Mouse (Mus musculus) hindbrain, embryonic 15.5 days (tissue): ENCODE measurements around the gene Tnrc18. TPM values are rescaled to one million over a fixed set of nuclear protein-coding genes. Genes with fewer than 3 reads are reported as not detected.
"Not testable (repeated sequence)": the region's sequence is repeated elsewhere in the genome, so short reads cannot be mapped to it uniquely, and the experiment has no call there.

Experiments
- ATAC-seq: fragments of 200-750 bp; cut with Nextera tagmentation; 2 replicates; pipeline ENCODE4 v1.8.0; 2017; ENCODE audit warnings: low read depth, moderate number of reproducible peaks, moderate TSS enrichment; ENCODE audit not compliant: low FRiP score
- H3K27ac ChIP-seq: fragments of 300-500 bp; sonication (generic); replicated peaks from 2 replicates; pipeline ENCODE4 v1.5.1; 2015; ENCODE audit warnings: mild to moderate bottlenecking, inconsistent platforms
- H3K27me3 ChIP-seq: fragments of 300-500 bp; sonication (generic); 2 replicates; pipeline ENCODE4 v1.6.1; 2015; ENCODE audit warnings: control low read depth, inconsistent platforms
- H3K36me3 ChIP-seq: fragments of 300-500 bp; sonication (generic); 2 replicates; pipeline ENCODE4 v1.6.1; 2015; ENCODE audit warnings: control low read depth, inconsistent platforms
- H3K4me1 ChIP-seq: fragments of 300-500 bp; sonication (generic); replicated peaks from 2 replicates; pipeline ENCODE4 v1.6.1; 2015; ENCODE audit warnings: control low read depth, inconsistent platforms
- H3K4me2 ChIP-seq: fragments of 300-500 bp; sonication (generic); 2 replicates; pipeline ENCODE4 v1.6.1; 2015; ENCODE audit warnings: moderate library complexity, mild to moderate bottlenecking, inconsistent platforms
- H3K4me3 ChIP-seq: fragments of 300-500 bp; sonication (generic); 2 replicates; pipeline ENCODE4 v1.5.1; 2015; ENCODE audit warnings: mild to moderate bottlenecking, inconsistent platforms
- H3K9ac ChIP-seq: fragments of 300-500 bp; sonication (generic); 2 replicates; pipeline ENCODE4 v1.6.1; 2015; ENCODE audit warnings: inconsistent platforms
- H3K9me3 ChIP-seq: fragments of 300-500 bp; sonication (generic); 2 replicates; pipeline ENCODE4 v1.6.1; 2016; ENCODE audit warnings: control low read depth, inconsistent platforms
- WGBS: fragments of 180-500 bp; shearing (Covaris S2); methylation state at CpG from one replicate; pipeline ENCODE4 v1.1.7; 2015; 5-methylcytosine and 5-hydroxymethylcytosine counted together
- polyA plus RNA-seq: library from polyadenylated mRNA; unstranded; fragments of >200 nt; fragmentation: Nextera tagmentation; extraction: Ambion mirVana; gene quantifications from 2 replicates; pipeline ENCODE4 v1.2.1, GENCODE M21; 2015

The Tnrc18 gene
- polyA plus RNA-seq, 1 experiment from 2014 or later = 32.7 TPM

- 69% methylated on average over 8 of the region's 8 CpGs for WGBS
- Histone ChIP-seq H3K4me3 (no peak overlapping the region), H3K9me3 (no peaks in the 10 kb centered on the region), H3K4me2 (no peak overlapping the region), H3K4me1 (no peaks in the 10 kb centered on the region), H3K27me3 (no peaks in the 10 kb centered on the region), H3K27ac (no peak overlapping the region; the same call in 1 of the 2 replicates), H3K9ac (no peak overlapping the region), H3K36me3 (no peaks in the 10 kb centered on the region)
- no peak for ATAC-seq
Measured at GRCm38 (mm10) chr5:142841372-142842136, 24.1 kb upstream of the Tnrc18 start.

- not testable (repeated sequence) for H3K9me3 ChIP-seq, H3K36me3 ChIP-seq, H3K27ac ChIP-seq, ATAC-seq, H3K27me3 ChIP-seq, H3K4me2 ChIP-seq, H3K4me3 ChIP-seq, H3K9ac ChIP-seq, H3K4me1 ChIP-seq
- 98% methylated on average over 2 of the region's 2 CpGs for WGBS
Measured at GRCm38 (mm10) chr5:142837427-142837826, 20.0 kb upstream of the Tnrc18 start.

GRCm38 (mm10) chr5:142836891-142837290 lies 19.4 kb upstream of the Tnrc18 start:
- Histone ChIP-seq H3K9ac (no peak overlapping the region), H3K4me1 (no peaks in the 10 kb centered on the region), H3K27me3 (no peaks in the 10 kb centered on the region), H3K4me2 (no peak overlapping the region), H3K27ac (no peak overlapping the region), H3K4me3 (no peak overlapping the region), H3K9me3 (no peaks in the 10 kb centered on the region), H3K36me3 (no peaks in the 10 kb centered on the region)
- no peak for ATAC-seq
- WGBS = 82% methylated on average over 6 of the region's 6 CpGs

- H3K4me3 ChIP-seq = no peak overlapping the region
- ATAC-seq = no peak
- H3K4me2 ChIP-seq = no peak overlapping the region
- H3K9me3 ChIP-seq = no peaks in the 10 kb centered on the region
- no peaks in the 10 kb centered on the region for H3K4me1 ChIP-seq
- no peaks in the 10 kb centered on the region for H3K27me3 ChIP-seq
- H3K36me3 ChIP-seq = no peaks in the 10 kb centered on the region
- H3K9ac ChIP-seq = no peak overlapping the region
- H3K27ac ChIP-seq = no peak overlapping the region
- WGBS = 75% methylated on average over 8 of the region's 8 CpGs
Measured at GRCm38 (mm10) chr5:142833646-142834438, 16.4 kb upstream of the Tnrc18 start.

- Histone ChIP-seq H3K36me3 (no peaks in the 10 kb centered on the region), H3K4me2 (no peak overlapping the region), H3K4me3 (no peak overlapping the region), H3K27ac (no peak overlapping the region), H3K27me3 (no peaks in the 10 kb centered on the region), H3K4me1 (peaks cover 40% of the 10 kb centered on the region), H3K9ac (no peak overlapping the region), H3K9me3 (no peaks in the 10 kb centered on the region)
- WGBS = 87% methylated on average over 4 of the region's 4 CpGs
- no peak for ATAC-seq
Measured at GRCm38 (mm10) chr5:142826131-142826530, 8.7 kb upstream of the Tnrc18 start.

- Histone ChIP-seq H3K36me3 (no peaks in the 10 kb centered on the region), H3K4me2 (no peak overlapping the region), H3K4me3 (no peak overlapping the region), H3K4me1 (peaks cover 40% of the 10 kb centered on the region), H3K27me3 (no peaks in the 10 kb centered on the region), H3K9ac (no peak overlapping the region), H3K27ac (peak overlapping the region; percentile 100; the same call in 1 of the 2 replicates), H3K9me3 (no peaks in the 10 kb centered on the region)
- ATAC-seq = no peak
- 77% methylated on average over 5 of the region's 5 CpGs for WGBS
Measured at GRCm38 (mm10) chr5:142825665-142826064, 8.2 kb upstream of the Tnrc18 start.

GRCm38 (mm10) chr5:142824091-142824490 lies 6.6 kb upstream of the Tnrc18 start:
- H3K36me3 ChIP-seq = no peaks in the 10 kb centered on the region
- 16% methylated on average over 6 of the region's 6 CpGs for WGBS
- no peaks in the 10 kb centered on the region for H3K27me3 ChIP-seq
- ATAC-seq = no peak
- H3K27ac ChIP-seq = peak overlapping the region; percentile 100
- H3K4me2 ChIP-seq = peak overlapping the region; percentile 78
- peak overlapping the region; percentile 92; the same call in 1 of the 2 replicates for H3K9ac ChIP-seq
- H3K9me3 ChIP-seq = no peaks in the 10 kb centered on the region
- peaks cover 40% of the 10 kb centered on the region for H3K4me1 ChIP-seq
- no peak overlapping the region for H3K4me3 ChIP-seq

GRCm38 (mm10) chr5:142823096-142824062 lies 5.9 kb upstream of the Tnrc18 start:
- H3K4me1 ChIP-seq = peaks cover 40% of the 10 kb centered on the region
- ATAC-seq = peak; percentile 27
- H3K36me3 ChIP-seq = no peaks in the 10 kb centered on the region
- peak overlapping the region; percentile 78 for H3K4me2 ChIP-seq
- no peaks in the 10 kb centered on the region for H3K27me3 ChIP-seq
- no peaks in the 10 kb centered on the region for H3K9me3 ChIP-seq
- WGBS = 6% methylated on average over 31 of the region's 31 CpGs
- peak overlapping the region; percentile 91 for H3K4me3 ChIP-seq
- H3K27ac ChIP-seq = peak overlapping the region; percentile 100
- H3K9ac ChIP-seq = peak overlapping the region; percentile 92

GRCm38 (mm10) chr5:142822286-142823095 lies 5.0 kb upstream of the Tnrc18 start:
- Histone ChIP-seq H3K36me3 (no peaks in the 10 kb centered on the region), H3K4me3 (peak overlapping the region; percentile 91), H3K27me3 (no peaks in the 10 kb centered on the region), H3K9me3 (no peaks in the 10 kb centered on the region), H3K4me1 (peaks cover 40% of the 10 kb centered on the region), H3K4me2 (peak overlapping the region; percentile 78), H3K27ac (peak overlapping the region; percentile 100), H3K9ac (peak overlapping the region; percentile 92)
- no peak for ATAC-seq
- under 1% methylated on average over 36 of the region's 36 CpGs for WGBS

GRCm38 (mm10) chr5:142821974-142822285 lies 4.5 kb upstream of the Tnrc18 start:
- H3K4me3 ChIP-seq = peak overlapping the region; percentile 91
- peak overlapping the region; percentile 78 for H3K4me2 ChIP-seq
- no peaks in the 10 kb centered on the region for H3K36me3 ChIP-seq
- H3K9me3 ChIP-seq = no peaks in the 10 kb centered on the region
- no peaks in the 10 kb centered on the region for H3K27me3 ChIP-seq
- ATAC-seq = no peak
- peaks cover 40% of the 10 kb centered on the region for H3K4me1 ChIP-seq
- peak overlapping the region; percentile 100 for H3K27ac ChIP-seq
- WGBS = 0% methylated on average over 9 of the region's 9 CpGs
- H3K9ac ChIP-seq = peak overlapping the region; percentile 92
